Mouse (Mus musculus) lung, adult 2 months (tissue): Measurements from ENCODE around the gene Ntmt1.

Experiments
- CTCF ChIP-seq: fragments of 200-500 bp; IDR thresholded peaks from 2 replicates; pipeline ENCODE4 v1.5.1; 2011; ENCODE audit warnings: mild to moderate bottlenecking, low read length, control low read depth; ENCODE audit not compliant: insufficient read depth
- POLR2A ChIP-seq: fragments of 200-500 bp; IDR thresholded peaks from 2 replicates; pipeline ENCODE4 v1.6.1; 2011; ENCODE audit warnings: low read depth, mild to moderate bottlenecking, control low read depth, low read length, borderline replicate concordance; ENCODE audit errors: extremely low read depth

DNA sequence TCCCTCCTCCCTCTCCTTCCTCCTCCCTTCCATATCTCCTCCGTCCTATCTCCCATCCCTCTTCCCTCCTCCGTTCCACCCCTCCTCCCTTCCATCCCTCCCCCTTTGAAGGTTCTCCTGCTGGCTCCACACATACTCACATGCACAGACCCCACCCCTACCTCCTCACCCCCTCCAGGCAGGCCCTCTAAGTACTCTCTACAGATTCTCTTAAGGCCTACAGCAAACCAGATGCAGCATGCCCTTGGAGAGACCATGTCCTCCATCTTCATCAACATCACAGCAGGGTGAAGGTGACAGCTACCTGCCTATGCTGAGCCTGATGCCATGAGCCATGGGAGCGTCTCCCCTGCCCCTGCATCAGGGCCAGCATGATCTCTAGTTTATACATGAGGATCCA lies 30.4 kb upstream of the Ntmt1 start:
- TF ChIP-seq CTCF (no peak), POLR2A (no peak)
